Mouse (Mus musculus) lung, adult 2 months (tissue): Measurements from ENCODE around the gene Med13.

Experiments
- CTCF ChIP-seq: fragments of 200-500 bp; IDR thresholded peaks from 2 replicates; pipeline ENCODE4 v1.5.1; 2011; ENCODE audit warnings: mild to moderate bottlenecking, low read length, control low read depth; ENCODE audit not compliant: insufficient read depth
- POLR2A ChIP-seq: fragments of 200-500 bp; IDR thresholded peaks from 2 replicates; pipeline ENCODE4 v1.6.1; 2011; ENCODE audit warnings: low read depth, mild to moderate bottlenecking, control low read depth, low read length, borderline replicate concordance; ENCODE audit errors: extremely low read depth

DNA sequence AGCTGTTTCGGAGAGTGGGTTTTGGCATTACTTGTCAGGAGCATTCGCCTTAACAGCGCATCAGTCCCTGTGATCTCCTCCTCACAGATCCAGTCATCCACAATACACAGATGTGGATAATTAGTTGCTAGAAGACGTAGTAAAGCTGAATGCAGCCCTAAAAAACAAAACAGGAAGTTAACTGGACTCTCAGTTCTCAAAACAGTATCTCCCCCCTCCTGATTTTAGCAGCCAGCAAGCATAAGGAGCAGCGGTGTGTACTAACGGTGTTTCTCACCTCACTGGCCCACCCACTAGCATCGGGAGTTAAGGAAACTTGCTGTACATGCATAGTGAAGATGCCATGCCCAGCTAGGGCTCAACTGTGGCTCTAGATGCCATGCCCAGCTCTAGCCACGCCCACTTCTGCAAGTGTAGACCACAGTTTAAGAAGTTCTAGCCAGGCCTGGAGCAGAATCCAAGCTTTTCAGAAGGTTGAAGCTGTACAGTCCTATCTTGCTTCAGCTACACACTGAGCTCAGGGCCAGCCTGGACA, 130.7 kb downstream of the Med13 start:
- TF ChIP-seq POLR2A (no peak), CTCF (no peak)
